Mouse (Mus musculus) right cerebral cortex, postnatal 4 days (tissue): ENCODE data around the gene Ppp1r13b.
"Not testable (repeated sequence)": the region's sequence is repeated elsewhere in the genome, so short reads cannot be mapped to it uniquely, and the experiment has no call there.

Experiments used
- DNase-seq: peaks from one replicate; pipeline ENCODE4 v3.0.0-alpha.2; 2022

Ppp1r13b gene

DNA sequence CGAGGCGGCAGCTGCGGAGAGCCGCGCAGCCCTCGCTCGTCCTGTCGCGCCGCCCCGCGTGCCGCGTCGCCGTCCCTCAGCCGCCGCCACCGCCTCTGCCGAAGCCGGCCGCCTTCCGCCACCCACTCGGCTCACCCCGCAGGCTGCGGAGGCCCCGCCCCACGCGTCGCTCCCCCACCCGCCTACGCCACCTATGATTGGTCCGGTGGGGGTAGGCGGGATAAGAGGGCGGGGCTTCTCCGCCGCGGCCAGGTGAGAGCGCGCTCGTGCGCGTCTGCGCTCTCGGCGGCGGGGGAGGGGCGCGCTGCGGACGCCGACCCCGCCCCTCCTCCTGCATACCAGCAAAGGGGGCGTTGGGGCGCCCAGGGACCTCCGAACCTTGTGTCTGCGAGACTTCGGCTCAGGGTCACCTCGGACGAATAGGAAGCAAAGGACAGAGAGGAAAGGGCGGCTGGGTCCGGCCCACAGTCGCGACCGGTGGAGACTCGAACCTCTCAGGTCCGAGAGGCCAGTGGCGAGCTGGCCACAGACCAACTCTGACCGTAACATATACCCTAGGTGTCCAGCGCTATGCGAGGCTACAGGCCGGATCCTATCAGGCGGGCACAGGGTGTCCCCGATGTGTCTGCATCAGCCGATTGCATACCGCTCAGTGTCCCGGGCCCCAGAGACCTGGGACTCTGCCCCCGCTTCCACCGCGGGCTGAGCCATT, at the start of gene Ppp1r13b:
TSS of gene Ppp1r13b (minus strand) at position 141 of the 712 bp plus-strand sequence.
- DNase-seq = peak; percentile 93

DNA sequence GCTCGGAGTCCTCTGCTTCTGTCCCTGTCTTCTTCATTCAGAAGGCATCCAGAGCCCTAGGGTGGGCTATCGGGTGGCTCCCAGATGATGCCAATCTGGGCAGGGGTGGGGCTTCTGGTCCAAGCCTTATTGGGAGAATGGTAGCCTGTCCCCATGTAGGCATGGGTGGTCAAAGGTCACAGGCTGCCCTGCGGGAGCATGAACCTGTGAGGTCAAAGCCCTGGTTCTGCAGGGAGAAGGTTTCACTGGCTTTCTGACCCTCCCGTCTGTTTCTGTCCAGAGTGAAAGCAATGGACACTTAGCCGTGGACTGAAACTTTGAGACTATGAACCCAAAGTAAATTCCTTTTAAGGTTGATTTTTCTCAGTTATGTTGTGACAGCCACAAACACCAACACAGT, 48.3 kb upstream of the Ppp1r13b start:
- DNase-seq = no peak

GRCm38 (mm10) chr12:111951701-111952100, 43.8 kb upstream of the Ppp1r13b start:
- DNase-seq = no peak

GRCm38 (mm10) chr12:111950486-111950885, 42.6 kb upstream of the Ppp1r13b start:
- no peak for DNase-seq

GRCm38 (mm10) chr12:111946716-111947115, 38.8 kb upstream of the Ppp1r13b start:
- DNase-seq = no peak

DNA sequence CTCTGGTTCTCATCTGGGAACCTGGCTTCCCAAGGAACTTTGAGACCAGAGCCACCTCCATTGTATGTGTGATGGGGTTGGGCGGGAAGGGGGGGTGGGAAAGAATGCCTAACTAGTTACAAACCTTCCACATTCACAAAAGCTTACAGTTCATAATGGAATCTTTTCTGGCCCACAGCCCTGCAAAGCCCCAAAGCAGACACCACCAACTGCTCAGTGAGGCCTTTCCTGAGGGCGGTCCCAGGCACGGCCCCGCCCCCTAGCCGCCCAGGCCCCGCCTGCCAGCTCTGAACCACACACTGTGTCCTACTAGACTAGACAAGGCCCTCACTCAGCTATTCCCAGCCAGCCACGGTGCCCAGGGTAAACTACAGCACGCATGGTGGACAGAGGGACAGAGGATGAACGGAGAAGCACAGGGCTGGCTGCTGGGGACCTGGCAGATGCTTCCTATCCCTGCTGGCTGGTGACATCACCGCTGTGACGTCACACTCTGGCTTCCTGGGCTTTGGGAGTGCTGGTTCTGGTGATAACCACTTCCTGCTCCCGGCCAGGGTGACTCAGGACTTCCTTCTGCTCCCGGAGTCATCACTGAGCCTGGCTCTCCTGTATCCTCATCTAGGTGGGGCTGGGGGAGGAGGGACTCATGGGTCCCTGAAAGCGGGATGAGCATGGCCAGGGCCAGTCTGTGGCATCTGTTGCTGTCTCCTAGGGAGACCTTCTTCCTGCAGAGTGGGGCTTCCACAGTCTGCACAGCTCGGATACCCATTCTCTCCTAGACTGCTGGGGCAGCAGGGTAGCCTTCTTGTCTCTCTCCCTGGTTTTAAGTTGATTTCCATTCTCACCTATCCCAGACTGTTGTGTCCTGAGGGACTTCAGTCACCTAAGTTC, 38.1 kb upstream of the Ppp1r13b start:
- not testable (repeated sequence) for DNase-seq

GRCm38 (mm10) chr12:111945115-111945514, 37.2 kb upstream of the Ppp1r13b start:
- no peak for DNase-seq

DNA sequence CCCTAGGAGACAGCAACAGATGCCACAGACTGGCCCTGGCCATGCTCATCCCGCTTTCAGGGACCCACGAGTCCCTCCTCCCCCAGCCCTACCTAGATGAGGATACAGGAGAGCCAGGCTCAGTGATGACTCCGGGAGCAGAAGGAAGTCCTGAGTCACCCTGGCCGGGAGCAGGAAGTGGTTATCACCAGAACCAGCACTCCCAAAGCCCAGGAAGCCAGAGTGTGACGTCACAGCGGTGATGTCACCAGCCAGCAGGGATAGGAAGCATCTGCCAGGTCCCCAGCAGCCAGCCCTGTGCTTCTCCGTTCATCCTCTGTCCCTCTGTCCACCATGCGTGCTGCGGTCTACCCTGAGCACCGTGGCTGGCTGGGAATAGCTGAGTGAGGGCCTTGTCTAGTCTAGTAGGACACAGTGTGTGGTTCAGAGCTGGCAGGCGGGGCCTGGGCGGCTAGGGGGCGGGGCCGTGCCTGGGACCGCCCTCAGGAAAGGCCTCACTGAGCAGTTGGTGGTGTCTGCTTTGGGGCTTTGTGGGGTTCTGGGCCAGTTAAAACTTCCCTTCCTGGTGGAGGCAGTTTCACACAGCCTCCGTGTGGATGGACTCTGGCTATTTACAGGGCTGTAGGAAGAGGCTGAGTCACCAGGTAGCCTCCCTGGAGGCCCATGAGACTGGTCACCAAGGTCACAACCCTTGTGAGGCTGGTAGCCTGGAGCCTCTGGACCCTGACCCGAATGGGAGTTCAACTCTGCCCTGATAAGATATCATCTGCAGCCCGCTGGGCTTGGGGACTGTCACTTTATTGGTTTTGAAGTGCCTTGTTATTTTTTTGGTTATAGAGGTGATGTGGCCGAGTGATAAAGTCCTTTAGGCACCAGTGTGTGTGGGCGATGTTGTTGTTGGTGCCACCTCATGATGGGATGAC, 36.4 kb upstream of the Ppp1r13b start:
- DNase-seq = not testable (repeated sequence)

DNA sequence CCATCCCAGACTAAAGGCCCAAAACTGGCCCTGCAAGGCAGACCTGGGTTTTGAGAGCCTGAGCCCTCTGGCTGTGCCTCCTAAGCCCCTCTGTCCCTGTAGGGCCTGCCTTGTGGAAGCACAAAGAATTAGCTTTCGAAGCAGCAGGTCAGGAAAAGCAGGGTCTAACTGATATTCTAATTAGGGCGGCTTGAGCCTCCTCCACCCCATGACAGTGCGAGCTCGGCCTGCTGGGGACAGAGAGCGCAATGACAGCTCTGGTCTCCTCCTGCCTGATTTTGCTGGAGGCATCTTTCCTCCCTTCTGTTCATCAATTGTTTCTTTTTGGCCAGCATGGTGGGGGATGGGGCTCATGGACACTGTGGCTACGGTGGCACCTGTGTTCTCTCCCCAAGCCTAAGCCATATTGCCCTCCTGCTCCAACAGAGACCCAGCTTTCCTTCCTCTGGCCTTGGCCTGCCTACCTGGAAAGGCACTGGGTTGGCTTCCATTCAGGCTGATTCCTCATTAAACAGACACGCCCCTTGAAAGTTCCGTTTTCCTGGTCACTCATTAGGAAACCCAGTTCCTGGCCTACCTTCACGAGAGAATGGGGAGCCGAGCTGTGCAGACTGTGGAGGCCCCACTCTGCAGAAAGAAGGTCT, 35.6 kb upstream of the Ppp1r13b start:
- DNase-seq = no peak

- DNase-seq = no peak
Observed at GRCm38 (mm10) chr12:111938623-111939177, 30.8 kb upstream of the Ppp1r13b start.

DNA sequence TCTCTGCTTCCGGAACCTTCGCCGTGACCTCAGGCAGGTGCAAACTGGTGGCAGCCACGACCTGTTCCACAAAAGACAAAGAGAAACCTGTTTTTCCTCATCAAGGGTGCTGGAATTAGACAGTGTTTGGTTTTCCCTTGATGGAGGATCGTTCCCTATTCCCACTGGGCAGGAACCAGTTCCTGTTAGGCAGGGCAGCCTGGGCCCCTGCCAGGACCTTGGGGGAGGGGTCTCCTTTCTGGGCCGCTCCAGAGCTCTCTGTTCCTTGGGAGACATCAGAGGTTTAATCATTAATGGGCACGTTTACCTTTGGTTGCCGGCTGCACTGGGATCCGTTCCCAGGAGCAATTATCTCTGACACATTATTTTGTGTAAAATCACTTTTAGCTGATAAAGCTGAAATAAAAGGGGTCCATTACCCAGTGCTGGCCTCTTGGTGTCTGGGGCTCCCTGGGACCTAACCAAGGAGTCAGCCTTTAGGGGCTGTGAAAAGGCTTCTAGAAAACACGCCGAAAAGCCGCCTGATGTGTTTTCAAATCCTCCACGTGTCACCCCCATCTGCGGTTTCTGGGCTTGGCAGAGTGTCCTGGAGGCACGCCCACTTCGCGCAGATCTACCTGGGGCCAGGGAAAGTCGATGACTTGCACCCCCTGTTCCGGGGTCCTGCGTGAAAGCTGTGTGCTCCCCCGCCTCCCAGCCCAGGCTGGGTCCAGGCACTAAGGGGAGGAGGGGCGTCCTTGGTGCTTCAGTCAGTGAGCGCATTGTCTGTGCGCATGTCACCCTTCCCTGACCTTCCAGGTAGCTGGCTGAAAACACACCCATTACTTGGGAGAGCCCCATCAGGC, 29.0 kb upstream of the Ppp1r13b start:
- peak; percentile 58 for DNase-seq

DNA sequence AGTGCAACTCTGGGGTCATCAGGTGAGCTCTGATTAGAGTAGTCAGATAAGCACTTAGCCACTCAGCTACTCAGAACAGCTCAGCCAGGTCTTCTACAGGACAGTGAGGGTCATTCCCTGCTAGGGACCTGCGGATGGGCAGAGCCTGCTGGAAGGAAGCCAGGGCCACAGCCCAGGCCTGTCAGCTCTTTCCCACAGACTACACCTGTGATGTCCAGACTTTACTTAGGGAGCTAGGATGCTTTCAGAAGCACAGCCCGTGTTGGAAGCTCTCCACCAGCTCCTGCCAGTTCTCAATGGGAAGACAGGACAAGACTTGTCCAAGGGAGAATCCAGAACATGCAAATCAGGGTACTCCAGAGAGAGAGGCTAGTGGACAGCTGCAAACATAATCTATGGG, 26.1 kb upstream of the Ppp1r13b start:
- DNase-seq = no peak

- DNase-seq = no peak
Observed at GRCm38 (mm10) chr12:111933032-111933704, 25.3 kb upstream of the Ppp1r13b start.

DNA sequence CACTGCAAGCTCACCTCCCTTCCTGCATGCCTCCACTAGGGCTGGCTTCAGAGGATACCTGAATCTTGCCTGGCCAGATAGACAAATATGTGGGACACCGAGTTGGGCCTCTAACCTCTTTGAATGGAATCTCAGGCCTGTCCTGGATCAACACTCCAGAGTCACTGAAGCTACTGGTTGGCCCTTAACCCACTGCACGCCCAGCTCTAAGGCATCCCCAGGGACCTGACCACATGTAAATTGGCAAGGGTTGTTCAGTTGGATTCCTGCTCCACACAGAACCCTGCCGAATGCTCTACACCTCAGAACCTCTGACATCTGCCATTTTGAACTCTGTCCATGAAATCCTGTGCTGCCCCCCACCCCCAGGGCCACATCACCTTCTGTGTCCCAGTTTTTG, 24.6 kb upstream of the Ppp1r13b start:
- no peak for DNase-seq

DNA sequence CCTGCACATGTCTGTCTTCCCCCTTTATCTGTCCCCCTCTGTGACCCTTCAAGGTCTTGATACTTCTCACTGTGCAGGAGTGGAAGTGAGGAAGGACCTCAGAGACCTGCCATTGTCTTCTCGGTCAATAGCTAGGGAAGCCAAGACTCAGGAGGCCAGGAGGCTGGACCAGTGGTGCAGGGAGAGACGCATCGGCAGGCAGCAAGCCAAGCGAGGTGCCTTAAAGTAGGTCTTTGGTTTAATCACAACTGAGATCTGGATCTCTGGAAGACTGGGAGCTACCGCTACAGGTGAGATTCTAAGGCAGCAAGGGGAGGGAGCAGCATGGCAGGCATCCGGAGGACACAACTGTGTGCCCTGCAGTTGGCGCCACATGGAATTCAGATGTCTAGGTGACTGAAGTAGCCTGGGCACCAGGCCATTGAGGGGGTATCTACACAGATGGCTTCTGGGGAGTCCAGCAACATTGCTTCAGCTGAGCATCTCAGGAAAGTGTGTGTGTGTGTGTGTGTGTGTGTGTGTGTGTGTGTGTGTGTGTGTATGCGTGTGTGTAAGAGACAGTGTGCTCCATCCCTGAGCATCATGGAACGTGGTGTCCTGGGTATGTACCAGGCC, 23.6 kb upstream of the Ppp1r13b start:
- DNase-seq = no peak

DNA sequence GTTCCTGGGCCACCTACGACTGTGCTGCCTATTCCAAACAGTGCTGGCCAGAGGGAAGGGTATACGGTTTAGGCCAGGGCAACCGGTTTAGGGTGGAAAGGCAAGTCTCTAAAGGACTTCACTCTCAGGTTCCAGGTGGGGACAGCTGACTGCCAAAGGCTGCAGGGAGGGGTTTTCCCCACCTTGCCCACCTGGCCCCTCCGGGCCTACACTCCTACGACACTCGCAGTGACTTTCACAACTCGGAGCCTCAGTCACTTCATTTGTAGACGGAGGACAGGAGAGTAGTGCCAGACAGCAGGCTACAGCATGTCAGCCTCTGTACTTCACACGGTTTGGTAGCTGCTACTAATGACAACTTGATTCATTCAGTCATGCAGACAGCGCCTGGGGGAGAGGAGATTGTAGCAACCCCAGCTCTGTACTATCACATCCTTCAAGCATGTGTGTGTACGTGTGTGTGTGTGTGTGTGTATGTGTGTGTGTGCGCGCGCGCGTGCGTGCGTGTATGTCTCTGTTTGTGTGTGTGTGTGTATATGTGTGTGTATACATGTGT, 20.6 kb upstream of the Ppp1r13b start:
- DNase-seq = no peak

- no peak for DNase-seq
Observed at GRCm38 (mm10) chr12:111927338-111927737, 19.4 kb upstream of the Ppp1r13b start.

DNA sequence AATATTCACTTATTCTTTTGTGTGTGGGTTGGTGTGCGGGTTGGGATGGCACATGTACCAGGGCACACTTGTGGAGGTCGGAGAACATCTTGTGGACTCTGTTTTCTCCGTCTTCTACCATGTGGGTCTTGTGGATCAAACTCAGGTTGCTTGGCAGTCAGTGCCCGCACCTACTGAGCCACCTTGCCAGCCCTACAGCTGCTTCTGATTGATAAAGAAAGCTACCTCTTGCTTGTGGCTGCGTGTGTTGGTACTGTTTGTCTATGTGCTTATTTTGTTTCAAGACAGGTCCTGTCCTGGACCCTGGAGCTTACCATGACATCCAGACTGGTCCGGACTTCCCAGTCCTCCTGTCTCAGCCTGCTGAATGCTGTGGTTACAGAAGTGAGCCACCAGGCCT, 15.2 kb upstream of the Ppp1r13b start:
- DNase-seq = no peak

GRCm38 (mm10) chr12:111920046-111920445, 12.1 kb upstream of the Ppp1r13b start:
- no peak for DNase-seq
